Mouse (Mus musculus) retina, postnatal 1 day (tissue): ENCODE data around the gene Cd70.

Experiments
- DNase-seq: peaks from one replicate; pipeline ENCODE4 v3.0.0-alpha.2; 2012

Cd70 gene

GRCm38 (mm10) chr17:57148994-57149803, at the start of gene Cd70:
TSS of gene Cd70 (minus strand) at chr17:57149777.
- DNase-seq, result peak; percentile 27

GRCm38 (mm10) chr17:57198252-57198651, 48.7 kb upstream of the Cd70 start:
- no peak for DNase-seq

- no peak for DNase-seq
These were observed 45.9 kb upstream of the Cd70 start for GRCm38 (mm10) chr17:57195326-57196010.

- DNase-seq, result no peak
These were observed 45.2 kb upstream of the Cd70 start for GRCm38 (mm10) chr17:57194771-57195170.

- DNase-seq, result no peak
These were observed 44.5 kb upstream of the Cd70 start, which contains the start of gene Tnfsf14 for GRCm38 (mm10) chr17:57194041-57194507. TSS of gene Tnfsf14 (minus strand) at chr17:57194177.

- no peak for DNase-seq
These were observed 39.1 kb upstream of the Cd70 start for GRCm38 (mm10) chr17:57188510-57189192.

GRCm38 (mm10) chr17:57185641-57186040, 36.1 kb upstream of the Cd70 start:
- DNase-seq, result no peak

- no peak for DNase-seq
These were observed 33.3 kb upstream of the Cd70 start for GRCm38 (mm10) chr17:57182871-57183270.

GRCm38 (mm10) chr17:57180363-57180762, 30.8 kb upstream of the Cd70 start:
- DNase-seq, result peak; percentile 11

- DNase-seq, result no peak
These were observed 23.8 kb upstream of the Cd70 start for GRCm38 (mm10) chr17:57173351-57173750.

GRCm38 (mm10) chr17:57172378-57172777, 22.8 kb upstream of the Cd70 start:
- DNase-seq, result no peak

GRCm38 (mm10) chr17:57170616-57171260, 21.2 kb upstream of the Cd70 start:
- no peak for DNase-seq

- DNase-seq, result peak; percentile 89
These were observed 17.5 kb upstream of the Cd70 start for GRCm38 (mm10) chr17:57166800-57167791.

GRCm38 (mm10) chr17:57153787-57154186, 4.2 kb upstream of the Cd70 start:
- DNase-seq, result no peak

GRCm38 (mm10) chr17:57153006-57153405, 3.4 kb upstream of the Cd70 start:
- no peak for DNase-seq

GRCm38 (mm10) chr17:57148343-57148742, 1.2 kb downstream of the Cd70 start:
- no peak for DNase-seq

- DNase-seq, result no peak
These were observed 4.5 kb downstream of the Cd70 start for GRCm38 (mm10) chr17:57145115-57145514.

- DNase-seq, result no peak
These were observed 5.9 kb downstream of the Cd70 start for GRCm38 (mm10) chr17:57143704-57144103.

- DNase-seq, result no peak
These were observed 9.9 kb downstream of the Cd70 start for GRCm38 (mm10) chr17:57139708-57140107.

- no peak for DNase-seq
These were observed 10.9 kb downstream of the Cd70 start for GRCm38 (mm10) chr17:57138676-57139075.

GRCm38 (mm10) chr17:57135635-57136034, 13.9 kb downstream of the Cd70 start:
- DNase-seq, result no peak

GRCm38 (mm10) chr17:57134693-57135092, 14.9 kb downstream of the Cd70 start:
- no peak for DNase-seq
